Mouse (Mus musculus) G1E (cell line): Measurements from ENCODE around the gene Sacs.
"Not testable (repeated sequence)": the region's sequence is repeated elsewhere in the genome, so short reads cannot be mapped to it uniquely, and the experiment has no call there.

Source experiments
- CTCF ChIP-seq: IDR thresholded peaks from 2 replicates; pipeline ENCODE4 v1.5.1; 2012; ENCODE audit warnings: low read depth, low read length, inconsistent platforms, mixed read lengths
- GATA1 ChIP-seq: IDR thresholded peaks from 2 replicates; pipeline ENCODE4 v1.6.1; 2012; ENCODE audit warnings: borderline replicate concordance, low read length, inconsistent platforms, mixed read lengths
- GATA2 ChIP-seq: IDR thresholded peaks from 2 replicates; pipeline ENCODE4 v1.6.1; 2012; ENCODE audit warnings: low read depth, low read length, inconsistent platforms, borderline replicate concordance
- POLR2AphosphoS5 ChIP-seq: IDR thresholded peaks from 2 replicates; pipeline ENCODE4 v1.6.1; 2012; ENCODE audit warnings: low read depth, low read length, inconsistent platforms; ENCODE audit not compliant: insufficient replicate concordance

- TF ChIP-seq POLR2AphosphoS5, GATA2, CTCF, GATA1: not testable (repeated sequence)
Observed at GRCm38 (mm10) chr14:61157426-61157825, 19.2 kb downstream of the Sacs start.
